Mouse (Mus musculus) hindbrain, embryonic 16.5 days (tissue): ENCODE data around the gene Cipc. TPM values are rescaled to one million over a fixed set of nuclear protein-coding genes. Genes with fewer than 3 reads are reported as not detected.

Experiments
- ATAC-seq: fragments of 200-750 bp; cut with Nextera tagmentation; 2 replicates; pipeline ENCODE4 v1.8.0; 2017; ENCODE audit warnings: moderate TSS enrichment, moderate library complexity
- H3K27ac ChIP-seq: fragments of 300-500 bp; sonication (generic); 2 replicates; pipeline ENCODE4 v1.5.1; 2014; ENCODE audit warnings: low read depth, mild to moderate bottlenecking, control low read depth, low read length, moderate library complexity
- H3K27me3 ChIP-seq: fragments of 300-500 bp; sonication (generic); replicated peaks from 2 replicates; pipeline ENCODE4 v1.6.1; 2014; ENCODE audit warnings: low read length; ENCODE audit not compliant: control insufficient read depth, insufficient read depth
- H3K36me3 ChIP-seq: fragments of 300-500 bp; sonication (generic); 2 replicates; pipeline ENCODE4 v1.6.1; 2014; ENCODE audit warnings: mild to moderate bottlenecking, low read length, moderate library complexity, mixed read lengths; ENCODE audit not compliant: control insufficient read depth, insufficient read depth
- H3K4me1 ChIP-seq: fragments of 300-500 bp; sonication (generic); 2 replicates; pipeline ENCODE4 v1.6.1; 2014; ENCODE audit warnings: low read depth, low read length; ENCODE audit not compliant: control insufficient read depth, insufficient read depth
- H3K4me2 ChIP-seq: fragments of 300-500 bp; sonication (generic); 2 replicates; pipeline ENCODE4 v1.6.1; 2014; ENCODE audit warnings: mild to moderate bottlenecking, low read length, control low read depth, moderate library complexity
- H3K4me3 ChIP-seq: fragments of 300-500 bp; sonication (generic); 2 replicates; pipeline ENCODE4 v1.5.1; 2014; ENCODE audit warnings: mild to moderate bottlenecking, low read length, control low read depth, moderate library complexity
- H3K9ac ChIP-seq: fragments of 300-500 bp; sonication (generic); 2 replicates; pipeline ENCODE4 v1.6.1; 2014; ENCODE audit warnings: low read depth, mild to moderate bottlenecking, control low read depth, low read length, moderate library complexity
- H3K9me3 ChIP-seq: fragments of 300-500 bp; sonication (generic); 2 replicates; pipeline ENCODE4 v1.6.1; 2014; ENCODE audit warnings: mild to moderate bottlenecking, low read length, moderate library complexity; ENCODE audit not compliant: control insufficient read depth
- WGBS: fragments of 180-500 bp; shearing (Covaris S2); extraction: QIAGEN DNeasy Blood & Tissue Kit; methylation state at CpG from one replicate; pipeline ENCODE4 v1.1.7; 2014; 5-methylcytosine and 5-hydroxymethylcytosine counted together
- polyA plus RNA-seq: library from polyadenylated mRNA; unstranded; fragments of >200 nt; fragmentation: Nextera tagmentation; extraction: Ambion mirVana; gene quantifications from 2 replicates; pipeline ENCODE4 v1.2.1, GENCODE M21; 2015

The Cipc gene
- polyA plus RNA-seq, 1 experiment from 2014 or later, result 43.4 TPM

GRCm38 (mm10) chr12:86941734-86942486 is 4.9 kb upstream of the Cipc start:
- no peaks in the 10 kb centered on the region for H3K36me3 ChIP-seq
- H3K4me1 ChIP-seq, result peaks cover 25% of the 10 kb centered on the region
- 12% methylated on average over 5 of the region's 5 CpGs for WGBS
- H3K27me3 ChIP-seq, result no peaks in the 10 kb centered on the region
- H3K4me2 ChIP-seq, result peak overlapping the region; percentile 28
- peak overlapping the region; percentile 89 for H3K27ac ChIP-seq
- no peak overlapping the region for H3K4me3 ChIP-seq
- H3K9ac ChIP-seq, result peak overlapping the region; percentile 37; the same call in 1 of the 2 replicates
- no peaks in the 10 kb centered on the region for H3K9me3 ChIP-seq
- peak; percentile 62 for ATAC-seq

- Histone ChIP-seq H3K4me2 (no peak overlapping the region), H3K9me3 (no peaks in the 10 kb centered on the region), H3K4me1 (peaks cover 33% of the 10 kb centered on the region), H3K36me3 (no peaks in the 10 kb centered on the region), H3K9ac (no peak overlapping the region), H3K4me3 (no peak overlapping the region), H3K27ac (no peak overlapping the region), H3K27me3 (no peaks in the 10 kb centered on the region)
- WGBS, result 88% methylated on average over 8 of the region's 8 CpGs
- ATAC-seq, result no peak
Measured at GRCm38 (mm10) chr12:86943421-86943820, 3.4 kb upstream of the Cipc start.

- Histone ChIP-seq H3K27ac (peak overlapping the region; percentile 21; the same call in 1 of the 2 replicates), H3K9me3 (no peaks in the 10 kb centered on the region), H3K9ac (no peak overlapping the region), H3K36me3 (no peaks in the 10 kb centered on the region), H3K4me2 (no peak overlapping the region), H3K4me1 (peaks cover 48% of the 10 kb centered on the region), H3K27me3 (no peaks in the 10 kb centered on the region), H3K4me3 (no peak overlapping the region)
- 7% methylated on average over 4 of the region's 4 CpGs for WGBS
- no peak for ATAC-seq
Measured at GRCm38 (mm10) chr12:86945126-86945525, 1.7 kb upstream of the Cipc start.

DNA sequence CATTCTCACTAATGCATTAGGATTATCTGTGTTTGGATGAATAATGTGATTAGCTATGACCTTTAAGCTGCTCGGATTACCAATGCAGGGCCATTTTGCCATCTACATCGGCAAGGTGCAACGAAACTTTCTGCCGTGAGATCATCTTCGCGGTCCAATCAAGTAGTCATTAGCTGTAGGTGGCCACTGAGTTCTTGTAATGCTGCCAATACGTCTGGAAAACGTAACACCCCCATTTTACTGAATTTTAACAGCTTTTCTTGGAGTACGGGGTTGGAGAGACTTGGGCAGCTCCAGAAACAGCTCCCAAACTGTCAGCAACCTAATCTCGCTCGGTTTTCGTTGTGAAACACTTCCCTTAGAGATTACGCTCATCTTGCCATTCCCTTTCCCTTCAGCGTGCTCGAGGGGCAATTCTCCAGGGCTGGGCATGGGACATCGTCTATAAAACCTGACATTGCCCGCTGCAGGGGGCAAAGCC is 502 bp upstream of the Cipc start:
- no peak for ATAC-seq
- Histone ChIP-seq H3K27ac (peak overlapping the region; percentile 99), H3K4me1 (peaks cover 45% of the 10 kb centered on the region), H3K4me2 (peak overlapping the region; percentile 88), H3K9ac (peak overlapping the region; percentile 92), H3K27me3 (no peaks in the 10 kb centered on the region), H3K9me3 (no peaks in the 10 kb centered on the region), H3K36me3 (no peaks in the 10 kb centered on the region), H3K4me3 (peak overlapping the region; percentile 66)
- WGBS, result under 1% methylated on average over 17 of the region's 17 CpGs

- Histone ChIP-seq H3K4me1 (peaks cover 33% of the 10 kb centered on the region), H3K4me3 (peak overlapping the region; percentile 66), H3K36me3 (no peaks in the 10 kb centered on the region), H3K9ac (peak overlapping the region; percentile 84), H3K27me3 (no peaks in the 10 kb centered on the region), H3K4me2 (peak overlapping the region; percentile 82), H3K27ac (peak overlapping the region; percentile 91), H3K9me3 (no peaks in the 10 kb centered on the region)
- WGBS, result 12% methylated on average over 26 of the region's 26 CpGs
- ATAC-seq, result peak; percentile 50
Measured at GRCm38 (mm10) chr12:86947681-86948401, 998 bp downstream of the Cipc start.

- H3K4me1 ChIP-seq, result peaks cover 33% of the 10 kb centered on the region
- H3K9me3 ChIP-seq, result no peaks in the 10 kb centered on the region
- ATAC-seq, result no peak
- 51% methylated on average over 6 of the region's 6 CpGs for WGBS
- no peaks in the 10 kb centered on the region for H3K27me3 ChIP-seq
- H3K9ac ChIP-seq, result no peak overlapping the region
- H3K36me3 ChIP-seq, result no peaks in the 10 kb centered on the region
- H3K4me2 ChIP-seq, result peak overlapping the region; percentile 82
- H3K27ac ChIP-seq, result no peak overlapping the region
- H3K4me3 ChIP-seq, result no peak overlapping the region
Measured at GRCm38 (mm10) chr12:86948627-86949026, 1.8 kb downstream of the Cipc start.

- peaks cover 33% of the 10 kb centered on the region for H3K4me1 ChIP-seq
- 85% methylated on average over 9 of the region's 9 CpGs for WGBS
- H3K9ac ChIP-seq, result no peak overlapping the region
- H3K27me3 ChIP-seq, result no peaks in the 10 kb centered on the region
- 0 out of 2 replicates have a peak, but pooled peaks cover 2% of the 10 kb centered on the region for H3K36me3 ChIP-seq
- no peak for ATAC-seq
- H3K4me3 ChIP-seq, result no peak overlapping the region
- no peak overlapping the region for H3K27ac ChIP-seq
- no peak overlapping the region for H3K4me2 ChIP-seq
- H3K9me3 ChIP-seq, result no peaks in the 10 kb centered on the region
Measured at GRCm38 (mm10) chr12:86949501-86949900, 2.7 kb downstream of the Cipc start.

GRCm38 (mm10) chr12:86950161-86950960 is 3.5 kb downstream of the Cipc start:
- Histone ChIP-seq H3K9me3 (no peaks in the 10 kb centered on the region), H3K27me3 (no peaks in the 10 kb centered on the region), H3K27ac (no peak overlapping the region), H3K4me2 (peak overlapping the region; percentile 10; the same call in 1 of the 2 replicates), H3K36me3 (peaks cover 4% of the 10 kb centered on the region), H3K4me1 (peaks cover 33% of the 10 kb centered on the region), H3K9ac (no peak overlapping the region), H3K4me3 (no peak overlapping the region)
- 74% methylated on average over 16 of the region's 16 CpGs for WGBS
- no peak for ATAC-seq
